Mouse (Mus musculus): ENCODE measurements around the gene Trio. TPM values are rescaled to one million over a fixed set of nuclear protein-coding genes. Genes with fewer than 3 reads are reported as not detected.

Gene Trio
- polyA plus RNA-seq, 1 experiment from 2014 or later = 36.2 TPM

- no peak for ATAC-seq (ENCODE audit: low FRiP score, low read depth)
- 66% methylated on average over 4 of the region's 4 CpGs for WGBS
- Histone ChIP-seq H3K4me3 (no peak overlapping the region), H3K27me3 (no peaks in the 10 kb centered on the region), H3K9me3 (no peaks in the 10 kb centered on the region), H3K4me2 (no peak overlapping the region), H3K27ac (replicated peaks) (no peak overlapping the region), H3K36me3 (no peaks in the 10 kb centered on the region), H3K9ac (no peak overlapping the region), H3K4me1 (replicated peaks) (peaks cover 93% of the 10 kb centered on the region)
These were observed 85.6 kb downstream of the Trio start for GRCm38 (mm10) chr15:27940032-27940431.

- H3K36me3 ChIP-seq = no peaks in the 10 kb centered on the region
- H3K4me3 ChIP-seq = no peak overlapping the region
- H3K4me2 ChIP-seq = peak overlapping the region; percentile 60
- peaks cover 84% of the 10 kb centered on the region for H3K4me1 ChIP-seq (replicated peaks)
- peak overlapping the region; percentile 33 for H3K9ac ChIP-seq
- no peak for ATAC-seq (ENCODE audit: low FRiP score, low read depth)
- WGBS = 23% methylated on average over 6 of the region's 6 CpGs
- H3K27ac ChIP-seq (replicated peaks) = peak overlapping the region; percentile 94
- H3K9me3 ChIP-seq = no peaks in the 10 kb centered on the region
- H3K27me3 ChIP-seq = no peaks in the 10 kb centered on the region
These were observed 86.8 kb downstream of the Trio start for GRCm38 (mm10) chr15:27938886-27939285.

- WGBS = 8% methylated on average over 24 of the region's 24 CpGs
- H3K4me1 ChIP-seq (replicated peaks) = peaks cover 77% of the 10 kb centered on the region
- peak overlapping the region; percentile 33 for H3K9ac ChIP-seq
- peak; percentile 81 for ATAC-seq (ENCODE audit: low FRiP score, low read depth)
- peak overlapping the region; percentile 60 for H3K4me2 ChIP-seq
- no peaks in the 10 kb centered on the region for H3K27me3 ChIP-seq
- no peaks in the 10 kb centered on the region for H3K36me3 ChIP-seq
- H3K4me3 ChIP-seq = peak overlapping the region; percentile 32
- H3K27ac ChIP-seq (replicated peaks) = peak overlapping the region; percentile 94
- no peaks in the 10 kb centered on the region for H3K9me3 ChIP-seq
These were observed 87.5 kb downstream of the Trio start for GRCm38 (mm10) chr15:27937861-27938833.

- Histone ChIP-seq H3K4me3 (peak overlapping the region; percentile 32), H3K4me1 (replicated peaks) (peaks cover 67% of the 10 kb centered on the region), H3K27me3 (no peaks in the 10 kb centered on the region), H3K9me3 (no peaks in the 10 kb centered on the region), H3K9ac (peak overlapping the region; percentile 33), H3K4me2 (peak overlapping the region; percentile 60), H3K27ac (replicated peaks) (peak overlapping the region; percentile 94), H3K36me3 (no peaks in the 10 kb centered on the region)
- WGBS = 6% methylated on average over 20 of the region's 20 CpGs
- peak; percentile 95 for ATAC-seq (ENCODE audit: low FRiP score, low read depth)
These were observed 88.4 kb downstream of the Trio start for GRCm38 (mm10) chr15:27937003-27937860.

- H3K27me3 ChIP-seq = no peaks in the 10 kb centered on the region
- peak overlapping the region; percentile 33; the same call in 1 of the 2 replicates for H3K9ac ChIP-seq
- H3K27ac ChIP-seq (replicated peaks) = peak overlapping the region; percentile 94
- no peak overlapping the region for H3K4me3 ChIP-seq
- no peaks in the 10 kb centered on the region for H3K9me3 ChIP-seq
- no peak for ATAC-seq (ENCODE audit: low FRiP score, low read depth)
- 59% methylated on average over 12 of the region's 12 CpGs for WGBS
- H3K4me2 ChIP-seq = peak overlapping the region; percentile 60
- peaks cover 57% of the 10 kb centered on the region for H3K4me1 ChIP-seq (replicated peaks)
- no peaks in the 10 kb centered on the region for H3K36me3 ChIP-seq
These were observed 89.6 kb downstream of the Trio start for GRCm38 (mm10) chr15:27935772-27936746.

- Histone ChIP-seq H3K36me3 (no peaks in the 10 kb centered on the region), H3K4me1 (replicated peaks) (peaks cover 42% of the 10 kb centered on the region), H3K27me3 (no peaks in the 10 kb centered on the region), H3K9ac (no peak overlapping the region), H3K4me3 (no peak overlapping the region), H3K4me2 (no peak overlapping the region), H3K27ac (replicated peaks) (no peak overlapping the region), H3K9me3 (no peaks in the 10 kb centered on the region)
- ATAC-seq (ENCODE audit: low FRiP score, low read depth) = no peak
- 81% methylated on average over 1 of the region's 1 CpGs for WGBS
These were observed 92.4 kb downstream of the Trio start for GRCm38 (mm10) chr15:27933270-27933669.

GRCm38 (mm10) chr15:27931891-27932290, 93.8 kb downstream of the Trio start:
- WGBS = 80% methylated on average over 12 of the region's 12 CpGs
- no peaks in the 10 kb centered on the region for H3K9me3 ChIP-seq
- H3K4me1 ChIP-seq (replicated peaks) = peaks cover 34% of the 10 kb centered on the region
- no peak overlapping the region for H3K4me2 ChIP-seq
- H3K4me3 ChIP-seq = no peak overlapping the region
- H3K27me3 ChIP-seq = no peaks in the 10 kb centered on the region
- ATAC-seq (ENCODE audit: low FRiP score, low read depth) = no peak
- no peak overlapping the region for H3K27ac ChIP-seq (replicated peaks)
- H3K36me3 ChIP-seq = no peaks in the 10 kb centered on the region
- no peak overlapping the region for H3K9ac ChIP-seq

- no peak overlapping the region for H3K4me3 ChIP-seq
- no peak overlapping the region for H3K27ac ChIP-seq (replicated peaks)
- H3K4me1 ChIP-seq (replicated peaks) = peaks cover 34% of the 10 kb centered on the region
- H3K36me3 ChIP-seq = no peaks in the 10 kb centered on the region
- no peak for ATAC-seq (ENCODE audit: low FRiP score, low read depth)
- 95% methylated on average over 14 of the region's 14 CpGs for whole genome bisulfite sequencing
- H3K9ac ChIP-seq = no peak overlapping the region
- H3K9me3 ChIP-seq = no peaks in the 10 kb centered on the region
- no peak overlapping the region for H3K4me2 ChIP-seq
- H3K27me3 ChIP-seq = no peaks in the 10 kb centered on the region
These were observed 94.2 kb downstream of the Trio start for GRCm38 (mm10) chr15:27931459-27931858.

- H3K27ac ChIP-seq (replicated peaks) = no peak overlapping the region
- WGBS = 94% methylated on average over 6 of the region's 6 CpGs
- no peak overlapping the region for H3K4me3 ChIP-seq
- no peaks in the 10 kb centered on the region for H3K36me3 ChIP-seq
- no peak overlapping the region for H3K9ac ChIP-seq
- no peak overlapping the region for H3K4me2 ChIP-seq
- H3K4me1 ChIP-seq (replicated peaks) = peaks cover 54% of the 10 kb centered on the region
- no peaks in the 10 kb centered on the region for H3K9me3 ChIP-seq
- no peak for ATAC-seq (ENCODE audit: low FRiP score, low read depth)
- no peaks in the 10 kb centered on the region for H3K27me3 ChIP-seq
These were observed 98.0 kb downstream of the Trio start for GRCm38 (mm10) chr15:27927614-27928013.

- Histone ChIP-seq H3K9me3 (no peaks in the 10 kb centered on the region), H3K36me3 (no peaks in the 10 kb centered on the region), H3K4me3 (no peak overlapping the region), H3K4me1 (replicated peaks) (peaks cover 59% of the 10 kb centered on the region), H3K27me3 (no peaks in the 10 kb centered on the region), H3K27ac (replicated peaks) (no peak overlapping the region), H3K4me2 (no peak overlapping the region), H3K9ac (no peak overlapping the region)
- no peak for ATAC-seq (ENCODE audit: low FRiP score, low read depth)
- WGBS = 66% methylated on average over 18 of the region's 18 CpGs
These were observed 98.7 kb downstream of the Trio start for GRCm38 (mm10) chr15:27926941-27927340.

- Histone ChIP-seq H3K4me1 (replicated peaks) (peaks cover 63% of the 10 kb centered on the region), H3K27me3 (no peaks in the 10 kb centered on the region), H3K27ac (replicated peaks) (no peak overlapping the region), H3K36me3 (no peaks in the 10 kb centered on the region), H3K4me2 (no peak overlapping the region), H3K9ac (no peak overlapping the region), H3K9me3 (no peaks in the 10 kb centered on the region), H3K4me3 (no peak overlapping the region)
- no peak for ATAC-seq (ENCODE audit: low FRiP score, low read depth)
- WGBS = 71% methylated on average over 7 of the region's 7 CpGs
These were observed 99.2 kb downstream of the Trio start for GRCm38 (mm10) chr15:27926450-27926849.

All from hindbrain, embryonic 15.5 days (tissue).